Mouse (Mus musculus) cerebellum, adult 2 months (tissue): ENCODE measurements around the gene Ssbp3.

Experiments
- CTCF ChIP-seq: fragments of 200-500 bp; IDR thresholded peaks from 2 replicates; pipeline ENCODE4 v1.5.1; 2011; ENCODE audit warnings: low read depth, mild to moderate bottlenecking, control low read depth, low read length, moderate library complexity, borderline replicate concordance; ENCODE audit not compliant: insufficient read depth
- POLR2A ChIP-seq: fragments of 200-500 bp; IDR thresholded peaks from 2 replicates; pipeline ENCODE4 v1.6.1; 2011; ENCODE audit warnings: low read length, control low read depth, borderline replicate concordance; ENCODE audit not compliant: insufficient read depth

DNA sequence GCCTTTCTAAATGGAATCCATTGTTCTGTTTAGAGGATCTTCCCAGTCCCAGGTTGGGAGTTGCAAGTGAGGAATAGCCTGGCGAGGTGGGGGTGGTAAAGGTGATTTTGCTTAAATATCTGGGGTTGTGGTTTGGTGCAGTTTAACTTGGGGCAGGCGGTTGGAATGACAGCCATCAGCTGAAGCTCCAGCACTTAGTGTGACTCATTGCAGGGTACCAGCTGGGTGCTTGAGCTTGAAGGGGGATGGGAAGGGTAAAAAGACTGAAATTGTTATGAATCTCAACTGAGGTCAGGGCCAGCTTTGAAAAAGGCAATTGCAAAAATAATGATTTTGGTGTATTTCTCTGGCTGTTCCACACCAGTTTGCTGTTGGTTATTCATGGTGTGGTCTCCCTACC lies 50.0 kb downstream of the Ssbp3 start:
- TF ChIP-seq POLR2A (no peak), CTCF (no peak)
